In genomic region chr14:34402871-34403270, GRCm38 (mm10) we compare ENCODE assay signal across 31 mouse cellular contexts. TPM values are rescaled to one million over a fixed set of nuclear protein-coding genes. Genes with fewer than 3 reads are reported as not detected.
DNase-seq lines count a peak whose midpoint lies in the region; ATAC-seq and TF ChIP-seq lines count a peak whose summit lies in the region.
"Had no signal": no experiment of that assay in that cellular context is flagged by ENCODE, and none has a peak within 500 bp of the region (broad histone marks: within the 10 kb centered on the region; RNA-seq: fewer than 3 reads in every experiment).

No protein-coding gene starts in this region.

- ATAC-seq in heart, embryonic 15.5 days (replicated peaks; ENCODE audit: insufficient number of reproducible peaks, insufficient read depth, low FRiP score, low read depth) = 0 out of 2 replicates have a peak, but pooled peaks have one; percentile 51
- no peak for ATAC-seq in heart, embryonic 12.5 days (ENCODE audit: insufficient number of reproducible peaks, low FRiP score)
- 0 out of 2 replicates have a peak, but pooled peaks have one; percentile 29 for ATAC-seq in intestine, embryonic 16.5 days
- no peak for ATAC-seq in intestine, postnatal 0 days
- ATAC-seq: activated CD4-positive, CD25-positive, alpha-beta regulatory T cell, adult 4 months; forebrain, embryonic 13.5 days; inflammation-experienced regulatory T-cells, adult 6 months had no signal

- H3K4me3 ChIP-seq in heart, embryonic 15.5 days = no peak overlapping the region
- H3K4me3 ChIP-seq in heart, embryonic 12.5 days = no peak overlapping the region
- no peak overlapping the region for H3K4me3 ChIP-seq in intestine, embryonic 16.5 days (ENCODE audit: low read length)
- H3K4me3 ChIP-seq in intestine, postnatal 0 days (ENCODE audit: low read depth, low read length) = no peak overlapping the region
- H3K4me3 ChIP-seq: embryonic facial prominence, embryonic 12.5 days; forebrain, embryonic 13.5 days; hindbrain, embryonic 12.5 days; limb, embryonic 15.5 days; liver, embryonic 15.5 days; midbrain, embryonic 12.5 days; neural tube, embryonic 15.5 days had no signal

- no peak for TF ChIP-seq CTCF in intestine, postnatal 0 days (IDR thresholded peaks at IDR 0.05; ENCODE audit: low read depth)

- peak; percentile 58 to 80 for DNase-seq in adrenal gland, adult (ENCODE audit: inconsistent age in 2 of 2, low spot score in 1 of 2)
- no peak for DNase-seq in adrenal gland, postnatal 4 days (ENCODE audit: low spot score in 2 of 2)
- DNase-seq in testis, postnatal 10 days (ENCODE audit: low spot score) = peak; percentile 50
- DNase-seq in testis, postnatal 14 days (ENCODE audit: low spot score) = no peak
- DNase-seq: cerebellum, adult 2 months; kidney, adult 9 months; kidney, postnatal 14 days; left cerebral cortex, postnatal 4 days; retina, postnatal 1 day; right cerebral cortex, postnatal 25 days; spleen, adult 18-20 months; thymus, postnatal 36 days had no signal

- H3K4me2 ChIP-seq in heart, embryonic 15.5 days = no peak overlapping the region
- H3K4me2 ChIP-seq in heart, embryonic 12.5 days = no peak overlapping the region
- H3K4me2 ChIP-seq in intestine, embryonic 16.5 days (ENCODE audit: low read depth, low read length) = no peak overlapping the region
- H3K4me2 ChIP-seq in intestine, postnatal 0 days (replicated peaks; ENCODE audit: low read depth) = no peak overlapping the region
- H3K4me2 ChIP-seq: embryonic facial prominence, embryonic 12.5 days; forebrain, embryonic 13.5 days; hindbrain, embryonic 12.5 days; limb, embryonic 15.5 days; liver, embryonic 15.5 days; midbrain, embryonic 12.5 days; neural tube, embryonic 15.5 days had no signal

- no peak overlapping the region for H3K9ac ChIP-seq in heart, embryonic 15.5 days
- no peak overlapping the region for H3K9ac ChIP-seq in heart, embryonic 12.5 days
- no peak overlapping the region for H3K9ac ChIP-seq in intestine, embryonic 16.5 days (ENCODE audit: low read depth, low read length)
- no peak overlapping the region for H3K9ac ChIP-seq in intestine, postnatal 0 days (ENCODE audit: low read depth, low read length)
- H3K9ac ChIP-seq: embryonic facial prominence, embryonic 12.5 days; forebrain, embryonic 13.5 days; hindbrain, embryonic 12.5 days; limb, embryonic 15.5 days; liver, embryonic 15.5 days; midbrain, embryonic 12.5 days; neural tube, embryonic 15.5 days had no signal

- no peaks in the 10 kb centered on the region for H3K9me3 ChIP-seq in heart, embryonic 15.5 days (replicated peaks)
- no peaks in the 10 kb centered on the region for H3K9me3 ChIP-seq in heart, embryonic 12.5 days (replicated peaks)
- no peaks in the 10 kb centered on the region for H3K9me3 ChIP-seq in intestine, embryonic 16.5 days (ENCODE audit: control insufficient read depth, low read length)
- no peaks in the 10 kb centered on the region for H3K9me3 ChIP-seq in intestine, postnatal 0 days (ENCODE audit: control insufficient read depth)
- H3K9me3 ChIP-seq: embryonic facial prominence, embryonic 12.5 days; forebrain, embryonic 13.5 days; hindbrain, embryonic 12.5 days; limb, embryonic 15.5 days; liver, embryonic 15.5 days; midbrain, embryonic 12.5 days; neural tube, embryonic 15.5 days had no signal

- H3K27me3 ChIP-seq in heart, embryonic 15.5 days = no peaks in the 10 kb centered on the region
- no peaks in the 10 kb centered on the region for H3K27me3 ChIP-seq in heart, embryonic 12.5 days (replicated peaks)
- no peaks in the 10 kb centered on the region for H3K27me3 ChIP-seq in intestine, embryonic 16.5 days (replicated peaks; ENCODE audit: control insufficient read depth, insufficient read depth, low read length)
- no peaks in the 10 kb centered on the region for H3K27me3 ChIP-seq in intestine, postnatal 0 days (replicated peaks; ENCODE audit: control insufficient read depth, insufficient read depth, low read length)
- H3K27me3 ChIP-seq: embryonic facial prominence, embryonic 12.5 days; forebrain, embryonic 13.5 days; hindbrain, embryonic 12.5 days; limb, embryonic 15.5 days; liver, embryonic 15.5 days; midbrain, embryonic 12.5 days; neural tube, embryonic 15.5 days had no signal

- peaks cover 51% of the 10 kb centered on the region for H3K36me3 ChIP-seq in heart, embryonic 15.5 days
- H3K36me3 ChIP-seq in heart, embryonic 12.5 days = peaks cover 89% of the 10 kb centered on the region
- H3K36me3 ChIP-seq in intestine, embryonic 16.5 days (ENCODE audit: control insufficient read depth, insufficient read depth, low read length) = no peaks in the 10 kb centered on the region
- H3K36me3 ChIP-seq in intestine, postnatal 0 days (ENCODE audit: control insufficient read depth, insufficient read depth) = peaks cover 33% of the 10 kb centered on the region
- H3K36me3 ChIP-seq: liver, embryonic 15.5 days had no signal

- peak overlapping the region; percentile 40 for H3K27ac ChIP-seq in heart, embryonic 15.5 days
- H3K27ac ChIP-seq in heart, embryonic 12.5 days (ENCODE audit: poor library complexity, severe bottlenecking) = no peak overlapping the region
- H3K27ac ChIP-seq in intestine, embryonic 16.5 days (ENCODE audit: low read length) = no peak overlapping the region
- no peak overlapping the region for H3K27ac ChIP-seq in intestine, postnatal 0 days (ENCODE audit: low read depth, low read length)
- H3K27ac ChIP-seq: embryonic facial prominence, embryonic 12.5 days; forebrain, embryonic 13.5 days; hindbrain, embryonic 12.5 days; limb, embryonic 15.5 days; liver, embryonic 15.5 days; midbrain, embryonic 12.5 days; neural tube, embryonic 15.5 days had no signal

- 50% methylated on average over 8 of the region's 8 CpGs for WGBS in heart, embryonic 15.5 days
- 75% methylated on average over 8 of the region's 8 CpGs for WGBS in heart, embryonic 12.5 days
- WGBS in intestine, embryonic 16.5 days = 76% methylated on average over 8 of the region's 8 CpGs
- WGBS in intestine, postnatal 0 days = 67% methylated on average over 8 of the region's 8 CpGs

- peaks cover 11% of the 10 kb centered on the region for H3K4me1 ChIP-seq in heart, embryonic 15.5 days (replicated peaks)
- H3K4me1 ChIP-seq in heart, embryonic 12.5 days (replicated peaks) = peaks cover 9% of the 10 kb centered on the region; the same call in 1 of the 2 replicates
- H3K4me1 ChIP-seq in intestine, embryonic 16.5 days (ENCODE audit: control insufficient read depth, insufficient read depth, low read length) = no peaks in the 10 kb centered on the region
- no peaks in the 10 kb centered on the region for H3K4me1 ChIP-seq in intestine, postnatal 0 days (replicated peaks; ENCODE audit: control insufficient read depth, insufficient read depth, low read length)
- H3K4me1 ChIP-seq: embryonic facial prominence, embryonic 12.5 days; forebrain, embryonic 13.5 days; hindbrain, embryonic 12.5 days; limb, embryonic 15.5 days; liver, embryonic 15.5 days; midbrain, embryonic 12.5 days; neural tube, embryonic 15.5 days had no signal

RNA-seq across cellular contexts. Expression of gene Mmrn2, which starts 27.6 kb away (rescaled TPM):
- total RNA-seq in adrenal gland, postnatal 4 days (2021) = 10 to 100 TPM; 26.0 to 28.3 TPM
- 26.0 and 29.7 TPM in 2 replicates for polyA plus RNA-seq in heart, embryonic 15.5 days (2015; fragmentation: Nextera tagmentation; extraction: Ambion mirVana)
- 31.3 and 32.0 TPM in 2 replicates for polyA plus RNA-seq in heart, embryonic 12.5 days (2016; fragmentation: Nextera tagmentation; extraction: Ambion mirVana)
- polyA plus RNA-seq in intestine, embryonic 16.5 days (2015; fragmentation: Nextera tagmentation; extraction: Ambion mirVana) = 7.1 and 7.2 TPM in 2 replicates
- polyA plus RNA-seq in intestine, postnatal 0 days (2015; fragmentation: Nextera tagmentation; extraction: Ambion mirVana) = 5.6 and 5.7 TPM in 2 replicates
- total RNA-seq: granulocyte monocyte progenitor cell, adult 5-6 weeks; megakaryocyte, adult 5-6 weeks had no signal
- polyA plus RNA-seq: activated CD4-positive, CD25-positive, alpha-beta regulatory T cell, adult 4 months had no signal

RNA-seq across cellular contexts. Expression of gene Sncg, which starts 28.3 kb away (rescaled TPM):
- total RNA-seq in adrenal gland, postnatal 4 days (2021) = 10 to 100 TPM; 17.2 to 45.8 TPM
- polyA plus RNA-seq in heart, embryonic 15.5 days (2015; fragmentation: Nextera tagmentation; extraction: Ambion mirVana) = 1.7 and 9.5 TPM in 2 replicates
- 1.9 and 2.3 TPM in 2 replicates for polyA plus RNA-seq in heart, embryonic 12.5 days (2016; fragmentation: Nextera tagmentation; extraction: Ambion mirVana)
- polyA plus RNA-seq in intestine, embryonic 16.5 days (2015; fragmentation: Nextera tagmentation; extraction: Ambion mirVana) = 35.5 and 37.9 TPM in 2 replicates
- 28.9 and 29.3 TPM in 2 replicates for polyA plus RNA-seq in intestine, postnatal 0 days (2015; fragmentation: Nextera tagmentation; extraction: Ambion mirVana)
- total RNA-seq: granulocyte monocyte progenitor cell, adult 5-6 weeks; megakaryocyte, adult 5-6 weeks had no signal
- polyA plus RNA-seq: activated CD4-positive, CD25-positive, alpha-beta regulatory T cell, adult 4 months; inflammation-experienced regulatory T-cells, adult 6 months had no signal

RNA-seq across cellular contexts. Expression of gene Fam25c, which starts 47.6 kb away (rescaled TPM):
- not detected for total RNA-seq in adrenal gland, postnatal 4 days (2021)
- not detected in 2 replicates for polyA plus RNA-seq in heart, embryonic 15.5 days (2015; fragmentation: Nextera tagmentation; extraction: Ambion mirVana)
- not detected in 2 replicates for polyA plus RNA-seq in heart, embryonic 12.5 days (2016; fragmentation: Nextera tagmentation; extraction: Ambion mirVana)
- polyA plus RNA-seq in intestine, embryonic 16.5 days (2015; fragmentation: Nextera tagmentation; extraction: Ambion mirVana) = not detected in 2 replicates
- polyA plus RNA-seq in intestine, postnatal 0 days (2015; fragmentation: Nextera tagmentation; extraction: Ambion mirVana) = not detected in 2 replicates
- total RNA-seq: gastrocnemius, adult 8-10 months; granulocyte monocyte progenitor cell, adult 5-6 weeks; layer of hippocampus, adult 18-20 months; layer of hippocampus, postnatal 14 days; megakaryocyte, adult 5-6 weeks had no signal
- polyA plus RNA-seq: activated CD4-positive, CD25-positive, alpha-beta regulatory T cell, adult 4 months; cerebellum, adult 2 months; embryonic facial prominence, embryonic 12.5 days; forebrain, embryonic 13.5 days; hindbrain, embryonic 12.5 days; inflammation-experienced regulatory T-cells, adult 6 months; midbrain, embryonic 12.5 days; neural tube, embryonic 15.5 days; testis, adult 2 months had no signal

Comparison
In these comparisons a context has a peak if more than half of its experiments do, and no peak if none do; other contexts are left out.
1. DNase-seq: peak in adrenal gland, adult (2 of 2) and testis, postnatal 10 days (single experiment); none in adrenal gland, postnatal 4 days (0 of 2) and testis, postnatal 14 days (single experiment).
2. ATAC-seq: peak in heart, embryonic 15.5 days (single experiment) and intestine, embryonic 16.5 days (single experiment); none in heart, embryonic 12.5 days (single experiment) and intestine, postnatal 0 days (single experiment).